In the genomic region with DNA sequence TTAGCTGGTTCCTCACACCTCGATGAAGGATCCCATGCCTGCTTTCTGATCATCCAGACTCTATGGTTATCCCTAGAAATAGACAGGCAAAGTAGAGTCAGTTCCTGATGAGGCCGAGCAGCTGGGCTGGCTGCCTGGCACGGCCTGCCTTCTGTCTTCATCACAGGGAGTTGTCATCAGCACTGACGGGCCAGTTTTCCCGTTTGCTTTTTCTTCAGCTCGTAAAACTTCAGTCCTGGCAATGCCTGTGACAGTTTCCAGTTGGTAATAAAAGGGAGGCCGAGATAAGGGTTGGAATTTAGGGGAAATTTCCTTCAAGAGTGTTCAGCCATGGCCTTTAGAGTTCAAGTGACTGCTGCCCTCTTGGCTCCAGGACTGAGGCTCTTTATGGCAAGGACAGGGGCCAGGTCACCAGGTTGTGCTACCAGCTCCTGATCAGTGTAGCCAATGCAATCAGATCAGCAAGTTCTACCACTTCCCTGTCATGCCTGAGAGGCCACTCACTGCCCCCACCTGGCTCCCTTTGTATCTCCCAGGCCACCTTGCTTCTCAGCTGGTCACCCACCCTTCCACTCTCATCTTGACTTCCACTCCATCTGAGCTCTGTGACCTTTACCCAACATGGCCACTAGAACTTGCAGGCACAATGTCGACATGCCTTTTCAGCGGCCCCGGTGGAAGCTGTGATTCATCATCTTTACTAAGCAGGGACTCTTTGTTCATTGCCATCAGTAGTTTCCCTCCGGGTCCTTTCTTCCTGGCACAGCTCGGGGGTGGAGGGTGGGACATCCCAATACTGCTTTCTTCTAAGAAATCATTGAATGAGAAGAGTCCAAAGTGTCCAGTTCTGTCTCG, we compare ENCODE assay signal across 11 mouse cellular contexts. TPM values are rescaled to one million over a fixed set of nuclear protein-coding genes. Genes with fewer than 3 reads are reported as not detected.
DNase-seq lines count a peak whose midpoint lies in the region; ATAC-seq and TF ChIP-seq lines count a peak whose summit lies in the region.
"Had no signal": no experiment of that assay in that cellular context is flagged by ENCODE, and none has a peak within 500 bp of the region (broad histone marks: within the 10 kb centered on the region; RNA-seq: fewer than 3 reads in every experiment).

No protein-coding gene starts in this region.

- WGBS in lung, postnatal 0 days = 41% methylated on average over 13 of the region's 13 CpGs
- WGBS in liver, embryonic 11.5 days = 69% methylated on average over 13 of the region's 13 CpGs

- no peaks in the 10 kb centered on the region for H3K4me1 ChIP-seq in lung, postnatal 0 days (ENCODE audit: insufficient read depth, low read depth, low read length)
- no peaks in the 10 kb centered on the region for H3K4me1 ChIP-seq in liver, embryonic 11.5 days (replicated peaks; ENCODE audit: control insufficient read depth, insufficient read depth, low read length)
- H3K4me1 ChIP-seq: embryonic facial prominence, embryonic 12.5 days; midbrain, embryonic 10.5 days had no signal

- no peaks in the 10 kb centered on the region for H3K36me3 ChIP-seq in lung, postnatal 0 days (ENCODE audit: insufficient read depth, low read length)
- H3K36me3 ChIP-seq in liver, embryonic 11.5 days (ENCODE audit: control insufficient read depth, insufficient read depth, low read length) = no peaks in the 10 kb centered on the region
- H3K36me3 ChIP-seq: embryonic facial prominence, embryonic 12.5 days; midbrain, embryonic 10.5 days had no signal

- H3K9me3 ChIP-seq in lung, postnatal 0 days (ENCODE audit: low read length) = no peaks in the 10 kb centered on the region
- no peaks in the 10 kb centered on the region for H3K9me3 ChIP-seq in liver, embryonic 11.5 days (ENCODE audit: control insufficient read depth, low read length)
- H3K9me3 ChIP-seq: embryonic facial prominence, embryonic 12.5 days; midbrain, embryonic 10.5 days had no signal

- no peak overlapping the region for H3K4me3 ChIP-seq in gastrocnemius, adult 2 months
- no peak overlapping the region for H3K4me3 ChIP-seq in lung, postnatal 0 days (ENCODE audit: low read depth, low read length)
- H3K4me3 ChIP-seq in liver, embryonic 11.5 days (ENCODE audit: low read depth, low read length) = no peak overlapping the region
- H3K4me3 ChIP-seq: embryonic facial prominence, embryonic 12.5 days; midbrain, embryonic 10.5 days had no signal

- ATAC-seq in lung, postnatal 0 days = peak; percentile 82
- no peak for ATAC-seq in liver, embryonic 11.5 days (replicated peaks; ENCODE audit: low FRiP score)
- ATAC-seq: forebrain, embryonic 16.5 days had no signal

- H3K4me2 ChIP-seq in lung, postnatal 0 days (replicated peaks; ENCODE audit: low read depth, low read length) = no peak overlapping the region
- H3K4me2 ChIP-seq in liver, embryonic 11.5 days = no peak overlapping the region
- H3K4me2 ChIP-seq: embryonic facial prominence, embryonic 12.5 days had no signal

- TF ChIP-seq CTCF in gastrocnemius, adult 2 months (IDR thresholded peaks at IDR 0.05) = no peak
- TF ChIP-seq CTCF in lung, postnatal 0 days (IDR thresholded peaks at IDR 0.05) = 0 out of 2 replicates have a peak, but pooled peaks have one; percentile 8

- TF ChIP-seq EP300 in lung, postnatal 0 days (IDR thresholded peaks at IDR 0.05) = no peak

- intact Hi-C loops in gastrocnemius, adult 2 months (cut with DNase I) = no loop called here
- intact Hi-C loops in gastrocnemius, postnatal 36 days (cut with DNase I) = no loop called here

- H3K27me3 ChIP-seq in lung, postnatal 0 days (replicated peaks; ENCODE audit: insufficient read depth, low read length) = no peaks in the 10 kb centered on the region
- H3K27me3 ChIP-seq in liver, embryonic 11.5 days (replicated peaks; ENCODE audit: control insufficient read depth, insufficient read depth, low read length) = no peaks in the 10 kb centered on the region
- H3K27me3 ChIP-seq: embryonic facial prominence, embryonic 12.5 days had no signal

- H3K27ac ChIP-seq in gastrocnemius, adult 2 months = peak overlapping the region; percentile 52
- 0 out of 2 replicates have a peak overlapping the region, but pooled peaks have one; percentile 17 for H3K27ac ChIP-seq in lung, postnatal 0 days (ENCODE audit: low read length)
- no peak overlapping the region for H3K27ac ChIP-seq in liver, embryonic 11.5 days (ENCODE audit: low read depth, low read length)
- H3K27ac ChIP-seq: embryonic facial prominence, embryonic 12.5 days; midbrain, embryonic 10.5 days had no signal

- H3K9ac ChIP-seq in lung, postnatal 0 days (replicated peaks; ENCODE audit: low read depth) = no peak overlapping the region
- H3K9ac ChIP-seq in liver, embryonic 11.5 days (ENCODE audit: low read depth, low read length) = no peak overlapping the region
- H3K9ac ChIP-seq: embryonic facial prominence, embryonic 12.5 days had no signal

- peak; percentile 49 for DNase-seq in gastrocnemius, adult 2 months
- DNase-seq in gastrocnemius, postnatal 36 days = no peak
- peak; percentile 22 for DNase-seq in gastrocnemius, postnatal 25 days
- peak; percentile 31 for DNase-seq in kidney, adult 18-20 months
- DNase-seq in lung, postnatal 0 days (ENCODE audit: low spot score) = peak; percentile 79
- DNase-seq in liver, embryonic 11.5 days (ENCODE audit: low spot score) = no peak
- DNase-seq in layer of hippocampus, adult 9-11 months = no peak
- DNase-seq in embryo, embryonic 9.5 days (ENCODE audit: extremely low spot score) = no peak

RNA-seq across cellular contexts. Expression of a gene that starts 20.5 kb away (rescaled TPM):
- under 1 TPM; 0.79 to 0.95 TPM for total RNA-seq in gastrocnemius, adult 2 months (2021)
- 1 to 10 TPM in 1 of 2 experiments, under 1 TPM in 1; 0.79 to 1.2 TPM for total RNA-seq in gastrocnemius, postnatal 36 days (2021)
- 1 to 10 TPM in 1 of 2 experiments, under 1 TPM in 1; 0.64 to 1.1 TPM for total RNA-seq in gastrocnemius, postnatal 25 days (2021)
- polyA plus RNA-seq in lung, postnatal 0 days (2015; fragmentation: Nextera tagmentation; extraction: Ambion mirVana) = 2.3 and 2.5 TPM in 2 replicates
- polyA plus RNA-seq in liver, embryonic 11.5 days (2014; fragmentation: Nextera tagmentation; extraction: Ambion mirVana) = 1.3 and 3.2 TPM in 2 replicates

Comparison
In these comparisons a context has a peak if more than half of its experiments do, and no peak if none do; other contexts are left out.
1. DNase-seq: peak in gastrocnemius, adult 2 months (single experiment), gastrocnemius, postnatal 25 days (single experiment), kidney, adult 18-20 months (single experiment) and lung, postnatal 0 days (single experiment); none in gastrocnemius, postnatal 36 days (0 of 2), liver, embryonic 11.5 days (single experiment), layer of hippocampus, adult 9-11 months (single experiment) and embryo, embryonic 9.5 days (single experiment).